8 mouse cellular contexts compared by ENCODE assay signal in the genomic region with DNA sequence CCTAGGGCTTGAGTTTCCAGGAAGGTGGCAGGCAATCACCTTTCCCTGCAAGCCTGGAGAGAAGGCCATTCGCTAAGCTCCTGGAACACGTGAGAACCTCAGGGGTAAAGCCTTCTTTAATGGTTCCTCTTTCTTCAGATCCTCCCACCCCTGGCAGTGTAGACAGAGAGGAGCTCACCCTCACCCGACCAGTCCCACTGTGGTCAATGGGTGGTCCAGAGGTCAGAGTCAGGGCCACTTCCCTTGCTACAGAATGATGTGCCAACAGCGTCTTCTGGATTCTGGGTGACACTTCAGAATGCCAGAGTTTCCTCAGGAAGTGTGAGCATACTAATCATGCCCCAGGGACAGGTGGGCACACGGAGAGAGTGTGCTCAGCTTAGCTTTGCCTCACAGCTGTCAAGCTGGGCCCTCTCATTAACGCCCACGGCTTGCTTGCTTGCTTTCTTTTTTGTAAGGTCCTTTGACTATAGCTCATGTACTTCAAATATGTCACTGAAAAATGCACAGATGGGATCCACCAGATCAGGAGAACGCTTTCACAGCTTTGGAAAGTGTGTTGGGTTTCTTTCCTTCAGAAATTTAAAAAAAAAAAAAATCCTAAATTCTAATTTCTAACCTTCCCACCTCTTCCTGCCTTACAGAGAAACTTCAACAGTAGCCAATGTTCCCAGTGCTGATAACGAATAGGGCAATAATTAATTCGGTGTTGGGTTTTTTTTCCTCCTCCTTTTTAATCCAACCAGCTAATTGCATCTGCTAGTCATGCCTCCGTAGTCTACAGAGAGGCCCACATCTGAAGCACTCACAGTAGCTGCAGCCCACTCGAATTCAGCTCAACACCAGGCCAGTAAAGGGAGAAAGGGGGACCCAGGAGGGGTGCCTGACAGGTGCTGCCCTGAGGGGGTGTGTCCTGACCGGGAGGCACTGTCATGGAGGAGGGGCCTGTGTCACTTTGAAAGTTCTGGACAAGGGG.
DNase-seq lines count a peak whose midpoint lies in the region.
"Had no signal": no experiment of that assay in that cellular context is flagged by ENCODE, and none has a peak within 500 bp of the region (broad histone marks: within the 10 kb centered on the region; RNA-seq: fewer than 3 reads in every experiment).

No protein-coding gene starts in this region.

- DNase-seq in retina, postnatal 1 day = peak; percentile 35
- DNase-seq in retina, embryonic 14.5 days (ENCODE audit: low spot score) = no peak
- peak; percentile 22 to 34 for DNase-seq in frontal cortex, postnatal 14 days (ENCODE audit: low spot score in 2 of 2)
- DNase-seq in left cerebral cortex, postnatal 36 days (ENCODE audit: low spot score in 2 of 2) = peak; percentile 44 to 55
- peak; percentile 84 for DNase-seq in telencephalon, adult 2 months (ENCODE audit: low read depth, low spot score)
- no peak for DNase-seq in testis, postnatal 10 days (ENCODE audit: low spot score)
- DNase-seq in adrenal gland, postnatal 25 days = no peak
- DNase-seq: lung, postnatal 36 days had no signal

- intact Hi-C loops in left cerebral cortex, postnatal 36 days (cut with DNase I) = loop anchor here (1.0 kb wide), 1 partner anchor 141 kb away; no protein-coding TSS in a partner anchor

Comparison
In these comparisons a context has a peak if more than half of its experiments do, and no peak if none do; other contexts are left out.
1. DNase-seq: peak in retina, postnatal 1 day (single experiment), frontal cortex, postnatal 14 days (2 of 2), left cerebral cortex, postnatal 36 days (2 of 2) and telencephalon, adult 2 months (single experiment); none in retina, embryonic 14.5 days (single experiment), testis, postnatal 10 days (single experiment) and adrenal gland, postnatal 25 days (single experiment).